Mouse (Mus musculus) left cerebral cortex, postnatal 14 days (tissue): ENCODE results near the gene Colgalt2. TPM values are rescaled to one million over a fixed set of nuclear protein-coding genes. Genes with fewer than 3 reads are reported as not detected.
A peak's percentile ranks its signal among the peaks of the same experiment; 100 is the strongest.

Source experiments
- DNase-seq, 2 experiments: peaks; one replicate each; pipeline ENCODE4 v3.0.0; 2021 to 2022; ENCODE audit warnings: low spot score in 2 of 2, mixed read lengths in 1 of 2
- intact Hi-C: fragments of 180-260 bp; cut with DNase I; formaldehyde crosslinking; loops from one replicate; pipeline ENCODE4 v1.15.1; 2025
- total RNA-seq, 2 experiments: library from RNA; stranded (reverse); gene quantifications; 2 replicates each; pipeline ENCODE4 v1.2.3; 2021

The Colgalt2 gene
- total RNA-seq, 2 experiments from 2014 or later: 5.6 to 5.7 TPM

DNA sequence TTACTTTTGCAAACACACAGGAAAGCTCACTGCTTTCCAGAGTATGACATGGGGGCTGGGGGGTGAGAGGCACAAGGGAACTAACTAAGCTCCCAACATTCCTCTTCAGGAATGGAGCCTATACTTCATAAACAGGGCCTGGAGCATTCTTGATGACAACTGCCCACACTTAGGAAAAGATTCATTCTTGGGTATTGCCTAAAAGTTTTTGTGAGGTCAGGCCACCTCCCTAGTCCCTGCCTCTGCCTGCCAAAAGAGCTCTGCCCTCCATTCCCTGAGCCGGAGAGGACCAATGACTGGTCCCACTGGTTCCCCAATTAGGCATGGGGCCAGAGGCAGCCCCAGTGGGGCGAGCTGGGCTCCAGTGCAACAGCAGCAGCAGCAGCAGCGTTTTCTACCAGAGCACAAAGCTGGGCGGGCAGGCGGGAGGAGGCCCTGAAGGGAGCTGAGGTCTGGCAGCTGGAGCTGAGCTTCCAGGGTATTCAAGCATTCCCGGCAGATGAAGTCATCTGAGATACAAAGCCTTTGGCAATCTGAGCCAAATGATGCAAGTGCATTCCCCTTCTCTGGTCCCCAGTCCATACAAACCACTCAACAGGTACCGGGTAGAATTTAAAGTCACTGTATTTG is 156.4 kb downstream of the Colgalt2 start:
- intact Hi-C loops: no loop called here
- peak; percentile 37 to 41 for DNase-seq

DNA sequence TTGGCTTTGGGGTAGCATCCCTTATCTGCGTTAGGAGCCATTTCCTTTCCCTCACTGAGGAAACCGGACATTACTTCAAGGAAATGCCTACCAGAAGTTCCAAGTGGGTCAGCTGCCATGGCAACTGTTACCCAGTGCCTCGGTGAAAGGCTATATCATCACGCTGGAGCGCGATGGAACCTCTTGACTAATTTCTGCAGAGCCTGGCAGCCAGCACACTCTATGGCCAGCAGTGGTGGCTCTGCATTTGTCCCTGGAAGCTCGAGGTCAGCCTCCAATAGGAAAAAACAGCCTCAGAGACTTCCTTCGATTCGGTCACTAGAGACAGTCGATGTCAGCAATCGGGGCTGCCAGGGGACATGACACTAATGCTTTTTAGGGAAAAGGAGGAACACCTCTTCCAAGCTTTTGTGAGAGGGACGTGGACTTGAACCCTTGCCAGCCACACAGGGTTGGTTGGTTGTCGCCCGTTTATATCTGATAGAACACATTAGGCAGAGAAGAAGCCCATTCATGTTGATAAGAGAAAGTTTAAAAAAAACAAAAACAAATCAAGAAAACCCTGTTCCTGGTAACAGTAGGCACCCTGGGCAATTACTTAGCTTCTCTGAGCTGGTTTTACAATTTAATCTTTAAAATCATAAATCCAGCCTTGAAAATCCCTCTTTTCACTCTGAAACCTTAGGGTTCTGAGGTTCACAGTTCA is 157.1 kb downstream of the Colgalt2 start:
- intact Hi-C loops: no loop called here
- no peak for DNase-seq

Other genes starting within 250 kb of the Colgalt2 start
- gene Tsen15, start 13.1 kb upstream of the Colgalt2 start, total RNA-seq: 10 to 100 TPM; 25.3 to 25.7 TPM